Mouse (Mus musculus): ENCODE data around the gene Eefsec. TPM values are rescaled to one million over a fixed set of nuclear protein-coding genes. Genes with fewer than 3 reads are reported as not detected.

The Eefsec gene
- 10 to 100 TPM; 21.2 to 24.1 TPM for total RNA-seq (2021)
- long read RNA-seq, experiment 1, transcript Eefsec-201 (7 exons, 2,679 nt): major isoform, 30 of 37 reads
- long read RNA-seq, experiment 1, partial matches to known transcripts: 0 of 37 reads
- long read RNA-seq, experiment 1, other reads (novel, unspliced or antisense): 7 of 37 reads
- long read RNA-seq, experiment 2, transcript Eefsec-201 (7 exons, 2,679 nt): major isoform, 29 of 41 reads
- long read RNA-seq, experiment 2, partial matches to known transcripts: 1 of 41 reads
- long read RNA-seq, experiment 2, other reads (novel, unspliced or antisense): 11 of 41 reads

GRCm38 (mm10) chr6:88446063-88447002 is at the start of gene Eefsec:
Eefsec (minus strand) TSS chr6:88446539.
- DNase-seq (ENCODE audit: low spot score in 2 of 2): peak; percentile 66 to 77

GRCm38 (mm10) chr6:88493712-88494111 is 47.4 kb upstream of the Eefsec start:
- DNase-seq (ENCODE audit: low spot score in 2 of 2): no peak

- DNase-seq (ENCODE audit: low spot score in 2 of 2): no peak
These were observed 44.5 kb upstream of the Eefsec start for GRCm38 (mm10) chr6:88490629-88491354.

- no peak for DNase-seq (ENCODE audit: low spot score in 2 of 2)
These were observed 43.5 kb upstream of the Eefsec start for GRCm38 (mm10) chr6:88489834-88490233.

DNA sequence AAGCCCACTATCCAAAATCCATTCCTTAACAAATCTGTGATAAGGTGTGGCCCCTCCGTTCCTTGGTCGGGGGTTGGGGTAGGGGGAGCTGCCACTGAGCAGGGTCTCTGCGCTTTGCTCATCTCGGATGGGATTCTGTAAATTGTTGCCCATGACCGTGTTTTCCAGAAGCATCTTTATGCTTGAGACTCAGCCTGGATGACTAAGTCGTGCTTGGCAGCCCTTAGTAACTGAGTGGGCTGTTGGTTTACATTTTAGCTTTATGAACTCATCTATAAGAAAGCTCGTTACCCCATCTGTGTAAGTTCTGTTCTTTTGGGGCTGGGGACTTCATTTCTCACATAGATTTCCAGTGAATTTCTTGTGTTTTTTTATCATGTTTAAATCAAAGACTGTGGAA is 42.7 kb upstream of the Eefsec start:
- DNase-seq (ENCODE audit: low spot score in 2 of 2): no peak

DNA sequence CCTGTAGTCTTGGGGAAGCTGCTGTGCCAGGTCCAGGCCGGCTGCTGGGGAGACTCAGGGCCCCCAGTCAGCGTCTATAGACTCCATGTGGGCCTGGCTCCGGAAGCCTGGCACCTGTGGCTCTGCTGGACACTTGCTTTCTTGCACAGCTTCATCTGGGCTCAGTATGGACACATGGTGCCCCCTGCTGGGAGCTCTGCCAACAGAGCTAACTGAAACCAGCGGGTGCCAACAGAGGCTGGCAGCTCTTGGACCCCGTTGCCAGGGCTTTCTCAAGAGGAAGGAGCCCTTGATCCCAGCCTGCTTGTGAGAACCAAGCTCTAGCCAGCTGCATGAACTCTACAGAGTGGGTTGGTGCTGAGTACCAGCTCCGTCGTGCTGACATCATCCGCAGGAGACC is 40.6 kb upstream of the Eefsec start:
- no peak for DNase-seq (ENCODE audit: low spot score in 2 of 2)

GRCm38 (mm10) chr6:88485378-88485777 is 39.0 kb upstream of the Eefsec start:
- no peak for DNase-seq (ENCODE audit: low spot score in 2 of 2)

GRCm38 (mm10) chr6:88483913-88484312 is 37.6 kb upstream of the Eefsec start:
- DNase-seq (ENCODE audit: low spot score in 2 of 2): no peak

GRCm38 (mm10) chr6:88483111-88483510 is 36.8 kb upstream of the Eefsec start:
- no peak for DNase-seq (ENCODE audit: low spot score in 2 of 2)

GRCm38 (mm10) chr6:88480421-88480820 is 34.1 kb upstream of the Eefsec start:
- DNase-seq (ENCODE audit: low spot score in 2 of 2): no peak

DNA sequence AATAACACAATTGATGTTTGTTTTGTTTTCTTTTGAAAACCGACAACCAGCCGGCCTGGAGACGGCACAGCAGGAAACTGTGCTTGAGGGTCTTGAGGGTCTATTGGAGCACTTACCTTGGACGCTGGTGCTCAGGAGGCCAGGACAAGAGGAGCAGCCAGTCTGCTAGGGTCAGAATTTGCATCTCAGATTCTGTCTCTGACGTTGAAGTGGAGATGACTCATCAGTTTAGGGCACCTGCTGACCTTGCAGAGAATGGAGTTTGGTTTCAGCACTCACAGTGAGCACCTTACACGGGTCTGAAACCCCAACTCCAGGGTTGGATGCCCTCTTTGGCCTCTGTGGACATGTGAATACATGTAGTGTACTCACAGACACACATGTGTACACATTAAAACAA is 23.5 kb upstream of the Eefsec start:
- DNase-seq (ENCODE audit: low spot score in 2 of 2): no peak

GRCm38 (mm10) chr6:88465181-88465920 is 19.0 kb upstream of the Eefsec start, which contains the start of gene Ruvbl1:
Ruvbl1 (plus strand) TSS chr6:88465409.
- DNase-seq (ENCODE audit: low spot score in 2 of 2): peak; percentile 68 to 80

GRCm38 (mm10) chr6:88454545-88454944 is 8.2 kb upstream of the Eefsec start:
- DNase-seq (ENCODE audit: low spot score in 2 of 2): no peak

DNA sequence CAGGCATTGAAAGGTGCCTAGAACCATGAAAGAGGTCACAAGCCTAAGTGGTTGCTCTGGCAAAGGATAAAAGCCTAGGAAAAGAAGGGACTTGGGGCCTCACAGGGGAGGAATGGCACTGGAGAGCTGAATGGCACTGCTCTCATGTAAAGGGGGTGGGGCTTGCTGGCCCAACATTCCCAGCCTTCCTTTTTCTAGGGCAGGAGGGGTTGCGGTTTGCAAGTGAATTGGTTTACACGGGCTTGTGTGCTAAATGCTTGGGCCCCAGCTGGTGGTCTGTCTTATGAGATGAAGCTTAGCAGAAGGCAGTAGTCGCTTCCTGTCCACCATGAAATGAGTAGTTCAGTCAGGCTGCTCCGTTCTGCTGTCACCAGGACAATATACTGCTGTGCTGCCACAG is 1.1 kb upstream of the Eefsec start:
- DNase-seq (ENCODE audit: low spot score in 2 of 2): no peak

- DNase-seq (ENCODE audit: low spot score in 2 of 2): no peak
These were observed 678 bp downstream of the Eefsec start for GRCm38 (mm10) chr6:88445661-88446060.

DNA sequence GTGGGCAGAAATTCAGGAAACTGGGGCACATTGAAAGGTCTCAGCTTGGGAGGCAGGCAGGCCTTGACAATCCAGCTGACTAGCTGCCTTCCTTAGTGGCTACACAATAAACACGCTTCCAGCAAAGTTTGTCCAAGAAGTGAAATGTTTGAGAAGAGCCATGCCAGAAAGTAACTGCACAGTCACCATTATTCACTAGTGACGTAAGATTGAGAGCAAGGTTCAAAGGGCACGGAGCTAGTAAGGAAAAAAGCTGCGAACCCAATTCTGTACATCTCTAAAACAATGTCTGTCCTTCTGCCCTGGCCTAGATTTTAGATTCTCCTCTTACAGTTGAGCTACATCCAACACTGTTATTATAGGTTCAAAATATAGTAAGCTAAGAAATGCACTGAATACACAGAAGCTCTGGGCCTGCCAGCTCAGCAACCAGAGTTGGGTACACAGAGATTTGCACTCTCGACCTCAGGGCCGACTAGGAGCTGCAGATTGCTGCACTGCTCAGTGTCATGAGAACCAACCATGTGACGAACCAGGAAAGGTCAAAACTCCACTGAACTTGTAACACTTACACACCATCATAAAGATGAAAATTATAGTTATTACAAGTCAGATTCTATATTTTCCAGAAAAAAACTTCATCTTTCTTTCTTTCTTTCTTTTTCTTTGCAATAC is 2.1 kb downstream of the Eefsec start:
- DNase-seq (ENCODE audit: low spot score in 2 of 2): no peak

GRCm38 (mm10) chr6:88443446-88443845 is 2.9 kb downstream of the Eefsec start:
- no peak for DNase-seq (ENCODE audit: low spot score in 2 of 2)

DNA sequence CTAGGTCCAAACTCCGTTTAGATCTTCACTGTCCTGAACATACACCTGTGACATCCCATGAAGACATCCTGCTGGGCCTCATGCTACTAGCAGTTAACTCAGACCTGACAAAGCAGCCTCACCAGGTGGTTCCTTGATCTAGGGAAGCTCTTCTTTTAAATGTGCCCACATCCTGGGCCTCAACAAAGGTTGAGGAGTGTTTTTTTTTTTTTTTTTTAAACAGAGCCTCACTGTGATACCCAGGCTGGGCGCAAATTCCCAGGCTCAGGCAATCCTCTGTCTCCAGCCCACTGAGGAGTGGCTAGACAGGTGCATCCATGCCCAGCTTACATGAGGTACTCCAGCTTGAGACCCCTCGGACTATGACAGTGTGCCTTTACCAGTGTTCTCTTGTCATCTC is 3.8 kb downstream of the Eefsec start:
- no peak for DNase-seq (ENCODE audit: low spot score in 2 of 2)

GRCm38 (mm10) chr6:88439056-88439455 is 7.3 kb downstream of the Eefsec start:
- DNase-seq (ENCODE audit: low spot score in 2 of 2): no peak

DNA sequence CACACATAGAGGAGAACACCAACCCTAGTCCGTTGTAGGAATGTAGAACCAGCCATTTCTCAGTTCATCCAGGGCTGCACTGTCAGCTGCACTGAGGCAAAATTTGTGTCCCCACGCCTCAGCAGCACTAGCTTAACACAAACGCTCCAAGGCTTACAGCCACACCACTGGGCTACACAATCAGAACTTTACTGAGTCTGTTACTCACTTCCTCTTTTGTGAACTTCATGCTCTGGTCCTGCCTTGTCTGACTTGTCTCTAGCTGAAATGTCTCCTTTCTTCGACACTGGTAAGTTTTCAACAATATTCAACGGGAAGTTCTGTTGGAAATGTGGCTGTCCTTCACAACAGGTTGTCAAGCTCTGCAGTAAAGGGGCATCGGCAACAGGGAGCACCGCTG is 10.7 kb downstream of the Eefsec start:
- no peak for DNase-seq (ENCODE audit: low spot score in 2 of 2)
